Mouse (Mus musculus) embryo, embryonic 10.5 days (tissue): ENCODE data around the gene Sap25.
"Not testable (repeated sequence)": the region's sequence is repeated elsewhere in the genome, so short reads cannot be mapped to it uniquely, and the experiment has no call there.

Source experiments
- DNase-seq: peaks from one replicate; pipeline ENCODE4 v3.0.0-alpha.2; 2015; ENCODE audit warnings: low spot score

Sap25 gene

GRCm38 (mm10) chr5:137641054-137641453, at the start of gene Sap25:
Gene Sap25 (plus strand): TSS chr5:137641334.
- no peak for DNase-seq

- DNase-seq = no peak
These were observed 45.2 kb upstream of the Sap25 start for GRCm38 (mm10) chr5:137595921-137596320.

- DNase-seq = no peak
These were observed 44.4 kb upstream of the Sap25 start for GRCm38 (mm10) chr5:137596601-137597261.

GRCm38 (mm10) chr5:137597625-137598024, 43.5 kb upstream of the Sap25 start:
- DNase-seq = no peak

GRCm38 (mm10) chr5:137598100-137598826, 42.9 kb upstream of the Sap25 start:
- DNase-seq = no peak

- DNase-seq = no peak
These were observed 41.5 kb upstream of the Sap25 start for GRCm38 (mm10) chr5:137599600-137599999.

- no peak for DNase-seq
These were observed 40.9 kb upstream of the Sap25 start for GRCm38 (mm10) chr5:137600281-137600618.

- peak; percentile 99 for DNase-seq
These were observed 40.3 kb upstream of the Sap25 start, which contains the start of gene Mospd3 for GRCm38 (mm10) chr5:137600619-137601364. Gene Mospd3 (minus strand): TSS chr5:137601058.

GRCm38 (mm10) chr5:137601365-137601729, 39.8 kb upstream of the Sap25 start:
- DNase-seq = peak; percentile 64

- DNase-seq = no peak
These were observed 33.1 kb upstream of the Sap25 start for GRCm38 (mm10) chr5:137607860-137608653.

GRCm38 (mm10) chr5:137608654-137609190, 32.4 kb upstream of the Sap25 start:
- DNase-seq = no peak

- no peak for DNase-seq
These were observed 31.8 kb upstream of the Sap25 start for GRCm38 (mm10) chr5:137609292-137609691.

- no peak for DNase-seq
These were observed 31.1 kb upstream of the Sap25 start for GRCm38 (mm10) chr5:137610056-137610455.

- peak; percentile 92 for DNase-seq
These were observed 30.4 kb upstream of the Sap25 start for GRCm38 (mm10) chr5:137610548-137611244.

GRCm38 (mm10) chr5:137611245-137611602, 29.9 kb upstream of the Sap25 start:
- DNase-seq = peak; percentile 77

- DNase-seq = no peak
These were observed 28.1 kb upstream of the Sap25 start for GRCm38 (mm10) chr5:137613076-137613475.

GRCm38 (mm10) chr5:137613550-137613949, 27.6 kb upstream of the Sap25 start, which contains the start of gene Pcolce:
Gene Pcolce (minus strand): TSS chr5:137613784.
- DNase-seq = no peak

- DNase-seq = not testable (repeated sequence)
These were observed 26.2 kb upstream of the Sap25 start for GRCm38 (mm10) chr5:137614921-137615320.

GRCm38 (mm10) chr5:137615347-137615746, 25.8 kb upstream of the Sap25 start:
- DNase-seq = no peak

GRCm38 (mm10) chr5:137623937-137624530, 17.1 kb upstream of the Sap25 start:
- DNase-seq = no peak

GRCm38 (mm10) chr5:137627991-137628390, 13.1 kb upstream of the Sap25 start:
- DNase-seq = no peak
